14 mouse cellular contexts compared by ENCODE assay signal in the genomic region with DNA sequence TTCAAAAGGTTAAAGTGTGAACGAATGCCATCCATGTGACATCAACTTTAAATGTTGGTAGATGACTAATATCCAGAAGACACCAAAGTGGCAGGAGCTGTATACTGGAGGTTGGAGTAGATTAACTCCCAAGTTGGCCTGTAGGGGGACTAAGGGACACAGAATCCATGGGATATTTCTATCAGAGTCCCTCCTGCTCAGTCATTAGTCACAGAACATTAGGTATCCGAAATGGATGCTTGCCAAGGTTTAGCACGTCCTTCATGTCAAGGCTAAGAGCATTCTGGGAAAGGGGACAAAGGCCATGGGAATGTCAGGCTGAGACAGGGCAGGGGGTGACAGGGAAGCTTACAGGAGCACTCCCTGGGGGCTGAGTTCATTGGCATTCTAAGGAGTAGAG.
DNase-seq lines count a peak whose midpoint lies in the region; ATAC-seq and TF ChIP-seq lines count a peak whose summit lies in the region.
"Had no signal": no experiment of that assay in that cellular context is flagged by ENCODE, and none has a peak within 500 bp of the region (broad histone marks: within the 10 kb centered on the region; RNA-seq: fewer than 3 reads in every experiment).

No protein-coding gene starts in this region.

- peak; percentile 12; the same call in 1 of the 2 replicates for TF ChIP-seq CTCF in forebrain, postnatal 0 days (IDR thresholded peaks at IDR 0.05; ENCODE audit: low read depth)
- TF ChIP-seq CTCF in liver, embryonic 14.5 days (IDR thresholded peaks at IDR 0.05; ENCODE audit: low read depth) = peak; percentile 16; the same call in 1 of the 2 replicates
- TF ChIP-seq CTCF in MEL (IDR thresholded peaks at IDR 0.05 in 2 of 3, conservative IDR thresholded peaks at IDR 0.05 in 1 of 3; ENCODE audit: control insufficient read depth in 1 of 3, insufficient read depth in 1 of 3, low read depth in 2 of 3, low read length in 3 of 3, poor library complexity in 1 of 3, severe bottlenecking in 1 of 3) = peak in 2 of 3 experiments; percentile 25 to 28; a peak in 1 of 6 replicates

- H3K79me2 ChIP-seq in MEL (ENCODE audit: control insufficient read depth, insufficient read depth, low read length, poor library complexity) = no peaks in the 10 kb centered on the region

- H3K27ac ChIP-seq in forebrain, postnatal 0 days (ENCODE audit: low read depth, low read length) = no peak overlapping the region
- no peak overlapping the region for H3K27ac ChIP-seq in forebrain, embryonic 16.5 days (ENCODE audit: low read length)
- H3K27ac ChIP-seq in liver, embryonic 14.5 days = no peak overlapping the region
- no peak overlapping the region for H3K27ac ChIP-seq in liver, embryonic 11.5 days (ENCODE audit: low read depth, low read length)
- H3K27ac ChIP-seq in MEL (ENCODE audit: control insufficient read depth, low read depth, low read length) = no peak overlapping the region
- no peak overlapping the region for H3K27ac ChIP-seq in kidney, embryonic 16.5 days (ENCODE audit: low read length)
- H3K27ac ChIP-seq: limb, embryonic 13.5 days had no signal

- peaks cover 3% of the 10 kb centered on the region; the same call in 1 of the 2 replicates for H3K4me1 ChIP-seq in forebrain, postnatal 0 days (ENCODE audit: insufficient read depth)
- H3K4me1 ChIP-seq in forebrain, embryonic 16.5 days (replicated peaks; ENCODE audit: control insufficient read depth, insufficient read depth, low read length) = no peaks in the 10 kb centered on the region
- peaks cover 0 to 1% of the 10 kb centered on the region in 2 experiments; a peak in 1 of 4 replicates for H3K4me1 ChIP-seq in liver, embryonic 14.5 days (replicated peaks; ENCODE audit: control insufficient read depth in 2 of 2, insufficient read depth in 2 of 2, low read length in 1 of 2)
- H3K4me1 ChIP-seq in liver, embryonic 11.5 days (replicated peaks; ENCODE audit: control insufficient read depth, insufficient read depth, low read length) = no peaks in the 10 kb centered on the region; the same call in 1 of the 2 replicates
- H3K4me1 ChIP-seq in MEL (ENCODE audit: control insufficient read depth in 1 of 2, insufficient read depth in 2 of 2, low read length in 2 of 2) = peaks cover 4 to 9% of the 10 kb centered on the region in 2 experiments; a peak in 3 of 4 replicates
- H3K4me1 ChIP-seq in kidney, embryonic 16.5 days (ENCODE audit: insufficient read depth, low read length) = 0 out of 2 replicates have a peak, but pooled peaks cover 7% of the 10 kb centered on the region
- H3K4me1 ChIP-seq: limb, embryonic 13.5 days had no signal

- peak; percentile 26 for TF ChIP-seq RAD21 in MEL (IDR thresholded peaks at IDR 0.05; ENCODE audit: low read depth, low read length)

- H3K4me3 ChIP-seq in forebrain, postnatal 0 days (ENCODE audit: low read depth, low read length) = no peak overlapping the region
- no peak overlapping the region for H3K4me3 ChIP-seq in forebrain, embryonic 16.5 days (replicated peaks; ENCODE audit: low read length)
- no peak overlapping the region for H3K4me3 ChIP-seq in liver, embryonic 14.5 days (ENCODE audit: insufficient read depth in 1 of 2, low read depth in 2 of 2, low read length in 2 of 2)
- no peak overlapping the region for H3K4me3 ChIP-seq in liver, embryonic 11.5 days (ENCODE audit: low read depth, low read length)
- H3K4me3 ChIP-seq in MEL (ENCODE audit: control insufficient read depth in 1 of 2, insufficient read depth in 1 of 2, low read depth in 2 of 2, low read length in 2 of 2) = no peak overlapping the region
- H3K4me3 ChIP-seq in kidney, embryonic 16.5 days (ENCODE audit: low read length) = no peak overlapping the region
- H3K4me3 ChIP-seq: limb, embryonic 13.5 days; megakaryocyte, embryonic 14.5 days had no signal

- no peak overlapping the region for H3K4me2 ChIP-seq in forebrain, postnatal 0 days (ENCODE audit: low read depth)
- H3K4me2 ChIP-seq in forebrain, embryonic 16.5 days (ENCODE audit: low read length) = no peak overlapping the region
- H3K4me2 ChIP-seq in liver, embryonic 14.5 days (ENCODE audit: low read depth) = no peak overlapping the region
- no peak overlapping the region for H3K4me2 ChIP-seq in liver, embryonic 11.5 days
- H3K4me2 ChIP-seq in kidney, embryonic 16.5 days (replicated peaks; ENCODE audit: low read depth, low read length) = no peak overlapping the region
- H3K4me2 ChIP-seq: limb, embryonic 13.5 days had no signal

- TF ChIP-seq EP300 in liver, embryonic 14.5 days (IDR thresholded peaks at IDR 0.05; ENCODE audit: low read depth) = no peak
- no peak for TF ChIP-seq EP300 in MEL (IDR thresholded peaks at IDR 0.05; ENCODE audit: low read depth in 1 of 2, low read length in 2 of 2)

- no peaks in the 10 kb centered on the region for H3K27me3 ChIP-seq in forebrain, postnatal 0 days (ENCODE audit: insufficient read depth, low read length)
- no peaks in the 10 kb centered on the region for H3K27me3 ChIP-seq in forebrain, embryonic 16.5 days (replicated peaks; ENCODE audit: control insufficient read depth, insufficient read depth, low read length)
- no peaks in the 10 kb centered on the region for H3K27me3 ChIP-seq in liver, embryonic 14.5 days (ENCODE audit: control insufficient read depth, insufficient read depth, low read length)
- no peaks in the 10 kb centered on the region for H3K27me3 ChIP-seq in liver, embryonic 11.5 days (replicated peaks; ENCODE audit: control insufficient read depth, insufficient read depth, low read length)
- no peaks in the 10 kb centered on the region; a peak in 1 of 4 replicates for H3K27me3 ChIP-seq in MEL (ENCODE audit: control insufficient read depth in 1 of 2, insufficient read depth in 2 of 2, low read length in 2 of 2)
- H3K27me3 ChIP-seq in kidney, embryonic 16.5 days (ENCODE audit: insufficient read depth, low read length) = no peaks in the 10 kb centered on the region; the same call in 1 of the 2 replicates
- H3K27me3 ChIP-seq: limb, embryonic 13.5 days had no signal

- no peaks in the 10 kb centered on the region for H3K36me3 ChIP-seq in forebrain, postnatal 0 days (ENCODE audit: insufficient read depth)
- no peaks in the 10 kb centered on the region for H3K36me3 ChIP-seq in forebrain, embryonic 16.5 days (ENCODE audit: control insufficient read depth, insufficient read depth)
- H3K36me3 ChIP-seq in liver, embryonic 14.5 days (replicated peaks; ENCODE audit: control insufficient read depth, insufficient read depth, low read depth) = no peaks in the 10 kb centered on the region
- no peaks in the 10 kb centered on the region for H3K36me3 ChIP-seq in liver, embryonic 11.5 days (ENCODE audit: control insufficient read depth, insufficient read depth, low read length)
- H3K36me3 ChIP-seq in MEL (ENCODE audit: control insufficient read depth in 1 of 2, insufficient read depth in 2 of 2, low read length in 2 of 2) = peaks cover 0 to 9% of the 10 kb centered on the region in 2 experiments; a peak in 2 of 4 replicates
- H3K36me3 ChIP-seq in kidney, embryonic 16.5 days (ENCODE audit: insufficient read depth, low read length) = no peaks in the 10 kb centered on the region
- H3K36me3 ChIP-seq: limb, embryonic 13.5 days had no signal

- no peak overlapping the region for H3K9ac ChIP-seq in forebrain, postnatal 0 days
- no peak overlapping the region for H3K9ac ChIP-seq in forebrain, embryonic 16.5 days (replicated peaks; ENCODE audit: low read depth, low read length)
- H3K9ac ChIP-seq in liver, embryonic 14.5 days (replicated peaks) = no peak overlapping the region
- H3K9ac ChIP-seq in liver, embryonic 11.5 days (ENCODE audit: low read depth, low read length) = no peak overlapping the region
- no peak overlapping the region for H3K9ac ChIP-seq in MEL (ENCODE audit: control insufficient read depth, low read depth, low read length, poor library complexity, severe bottlenecking)
- H3K9ac ChIP-seq in kidney, embryonic 16.5 days (replicated peaks; ENCODE audit: low read length) = no peak overlapping the region
- H3K9ac ChIP-seq: limb, embryonic 13.5 days had no signal

- 60% methylated on average over 3 of the region's 3 CpGs for WGBS in forebrain, postnatal 0 days
- WGBS in forebrain, embryonic 16.5 days = 56% methylated on average over 3 of the region's 3 CpGs
- 56% methylated on average over 3 of the region's 3 CpGs for WGBS in liver, embryonic 14.5 days (ENCODE audit: insufficient replicate concordance)
- WGBS in liver, embryonic 11.5 days = 64% methylated on average over 3 of the region's 3 CpGs
- WGBS in kidney, embryonic 16.5 days = 34% methylated on average over 3 of the region's 3 CpGs

- H3K9me3 ChIP-seq in forebrain, postnatal 0 days (ENCODE audit: low read length) = no peaks in the 10 kb centered on the region
- no peaks in the 10 kb centered on the region for H3K9me3 ChIP-seq in forebrain, embryonic 16.5 days (ENCODE audit: control insufficient read depth, low read length)
- H3K9me3 ChIP-seq in liver, embryonic 14.5 days (ENCODE audit: control insufficient read depth, low read length) = no peaks in the 10 kb centered on the region
- no peaks in the 10 kb centered on the region for H3K9me3 ChIP-seq in liver, embryonic 11.5 days (ENCODE audit: control insufficient read depth, low read length)
- no peaks in the 10 kb centered on the region for H3K9me3 ChIP-seq in MEL (replicated peaks; ENCODE audit: insufficient read depth, low read length)
- H3K9me3 ChIP-seq in kidney, embryonic 16.5 days (ENCODE audit: low read length) = no peaks in the 10 kb centered on the region
- H3K9me3 ChIP-seq: limb, embryonic 13.5 days; megakaryocyte, embryonic 14.5 days had no signal

- no peak for DNase-seq in forebrain, postnatal 0 days
- no peak for DNase-seq in liver, embryonic 14.5 days (ENCODE audit: low read depth in 3 of 3, low spot score in 3 of 3)
- no peak for DNase-seq in liver, embryonic 11.5 days (ENCODE audit: low spot score)
- no peak for DNase-seq in MEL (ENCODE audit: low read depth, low spot score)
- DNase-seq in ovary, adult 18-20 months (ENCODE audit: low spot score) = no peak
- DNase-seq: gastrocnemius, postnatal 25 days; heart, postnatal 36 days; layer of hippocampus, adult 9-11 months; thymus, postnatal 14 days had no signal

- TF ChIP-seq POLR2A in MEL (IDR thresholded peaks at IDR 0.05; ENCODE audit: control insufficient read depth in 1 of 2, insufficient read depth in 1 of 2, low read depth in 1 of 2, low read length in 2 of 2, poor library complexity in 1 of 2) = no peak

- no peak for ATAC-seq in forebrain, postnatal 0 days
- ATAC-seq in forebrain, embryonic 16.5 days = no peak
- no peak for ATAC-seq in liver, embryonic 14.5 days (ENCODE audit: insufficient read depth)
- ATAC-seq in liver, embryonic 11.5 days (replicated peaks; ENCODE audit: low FRiP score) = no peak
- peak; percentile 61; the same call in 1 of the 2 replicates for ATAC-seq in kidney, embryonic 16.5 days (ENCODE audit: low FRiP score, low TSS enrichment)
- ATAC-seq in erythroid progenitor cell, adult 5-6 weeks (replicated peaks; ENCODE audit: low FRiP score, poor library complexity, severe bottlenecking) = no peak

TF ChIP-seq in MEL, 35 proteins besides CTCF, POLR2A, EP300 and RAD21 (continues in another document):
- TF ChIP-seq ELF1 (IDR thresholded peaks at IDR 0.05; ENCODE audit: low read depth, low read length) (no peak), JUND (IDR thresholded peaks at IDR 0.05; ENCODE audit: low read depth, low read length) (no peak), NRF1 (IDR thresholded peaks at IDR 0.05; ENCODE audit: insufficient read depth, low read depth, low read length, poor library complexity, severe bottlenecking) (no peak), MAX (IDR thresholded peaks at IDR 0.05; ENCODE audit: low read length) (no peak), GATA1 (IDR thresholded peaks at IDR 0.05; ENCODE audit: low read depth, low read length) (no peak)
